Mouse (Mus musculus): ENCODE data around the gene Dnajb14.

GRCm38 (mm10) chr3:137917694-137918171 is 50.3 kb downstream of the Dnajb14 start:
- no peak for TF ChIP-seq POLR2A (IDR thresholded peaks at IDR 0.05; ENCODE audit: extremely low read depth, insufficient read depth, low read length)
- no peak for TF ChIP-seq CTCF (IDR thresholded peaks at IDR 0.05; ENCODE audit: extremely low read depth, insufficient read depth, low read length)

Data from cortical plate, adult 2 months (tissue).